Mouse (Mus musculus): ENCODE measurements around the gene Zfp169.

- TF ChIP-seq CTCF (IDR thresholded peaks at IDR 0.05; ENCODE audit: borderline replicate concordance, insufficient read depth, low read depth, low read length) (no peak), POLR2A (IDR thresholded peaks at IDR 0.05; ENCODE audit: borderline replicate concordance, insufficient read depth, low read length) (no peak)
These were observed 41.3 kb upstream of the Zfp169 start for GRCm38 (mm10) chr13:48554552-48554951.
